Mouse (Mus musculus): ENCODE results near the gene March11. TPM values are rescaled to one million over a fixed set of nuclear protein-coding genes. Genes with fewer than 3 reads are reported as not detected.

Gene March11
- total RNA-seq, 2 experiments from 2014 or later, result not detected

DNA sequence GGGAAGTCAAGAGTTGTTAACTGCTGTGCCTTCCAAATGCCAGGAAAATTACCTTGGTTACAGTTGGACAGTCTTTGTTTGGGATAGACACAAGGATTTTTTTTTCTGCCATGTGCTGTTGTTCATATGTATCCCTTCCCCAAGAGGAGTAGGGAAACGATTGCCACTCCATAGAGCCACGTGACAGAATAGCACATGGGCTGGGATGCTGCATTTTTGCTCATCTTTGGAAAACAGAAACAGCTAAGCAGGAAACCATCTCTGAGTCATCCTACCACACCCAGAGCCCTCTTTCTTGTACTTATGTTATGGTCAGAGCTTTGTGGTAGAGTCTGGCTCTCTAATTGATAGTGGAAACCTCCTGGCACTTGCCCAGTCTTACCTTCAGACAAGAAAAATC lies 65.4 kb downstream of the March11 start:
- no peak for DNase-seq

DNA sequence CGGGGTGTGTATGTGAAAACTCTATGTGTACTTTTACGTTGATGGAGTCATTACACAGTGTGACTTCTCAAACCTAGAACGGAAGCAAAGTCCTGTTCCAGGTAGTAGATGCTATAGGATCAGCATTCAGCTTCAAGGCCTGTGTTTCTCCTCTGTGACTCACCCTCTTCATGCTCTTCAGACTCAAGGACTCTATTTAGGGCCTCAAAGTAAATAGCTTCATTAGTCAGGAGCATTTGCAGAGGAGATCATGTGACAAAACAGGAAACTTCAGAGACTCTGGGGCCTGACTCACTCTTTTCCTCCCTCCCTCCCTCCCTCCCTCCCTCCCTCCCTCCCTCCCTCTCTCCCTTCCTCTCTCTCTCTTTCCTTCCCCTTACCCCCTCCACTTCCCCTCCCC lies 66.1 kb downstream of the March11 start:
- DNase-seq, result no peak

DNA sequence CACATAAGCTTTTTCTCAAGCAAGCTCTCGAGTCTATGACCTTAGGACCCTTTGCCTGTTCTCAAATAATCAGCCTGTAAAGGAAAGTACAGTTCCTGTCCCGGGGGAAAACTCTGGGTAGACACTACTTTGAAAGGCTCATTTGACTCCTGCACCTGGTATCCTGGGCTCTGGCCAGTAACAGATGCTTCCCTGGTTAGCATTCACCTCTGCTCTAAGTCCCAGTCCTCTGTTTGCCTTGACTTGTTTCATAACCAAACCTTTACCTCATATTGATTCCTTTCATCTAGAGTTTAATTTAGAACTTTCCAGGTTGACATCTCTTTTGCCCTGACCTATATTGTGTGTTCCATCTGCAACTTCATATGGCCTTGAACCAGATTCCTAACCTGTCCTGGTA lies 68.5 kb downstream of the March11 start:
- no peak for DNase-seq

DNA sequence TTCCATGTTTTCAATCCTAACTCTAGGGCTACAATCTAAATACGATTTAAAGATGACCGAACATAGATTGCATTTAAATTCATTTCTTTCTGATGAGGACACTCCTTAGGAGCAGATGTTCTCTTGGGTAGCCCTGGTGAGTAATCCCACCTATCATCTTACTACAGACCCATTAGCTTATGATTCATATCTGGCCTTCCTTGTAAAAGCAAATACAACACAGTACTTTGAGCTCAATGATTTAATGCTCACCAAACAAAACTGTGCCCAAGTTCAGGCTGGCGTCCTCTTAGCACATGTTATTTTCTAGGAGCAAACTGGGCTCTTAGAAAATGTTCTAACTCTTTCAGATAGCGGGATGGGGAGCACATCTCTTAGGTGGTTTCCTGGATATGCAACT lies 70.0 kb downstream of the March11 start:
- DNase-seq, result no peak

DNA sequence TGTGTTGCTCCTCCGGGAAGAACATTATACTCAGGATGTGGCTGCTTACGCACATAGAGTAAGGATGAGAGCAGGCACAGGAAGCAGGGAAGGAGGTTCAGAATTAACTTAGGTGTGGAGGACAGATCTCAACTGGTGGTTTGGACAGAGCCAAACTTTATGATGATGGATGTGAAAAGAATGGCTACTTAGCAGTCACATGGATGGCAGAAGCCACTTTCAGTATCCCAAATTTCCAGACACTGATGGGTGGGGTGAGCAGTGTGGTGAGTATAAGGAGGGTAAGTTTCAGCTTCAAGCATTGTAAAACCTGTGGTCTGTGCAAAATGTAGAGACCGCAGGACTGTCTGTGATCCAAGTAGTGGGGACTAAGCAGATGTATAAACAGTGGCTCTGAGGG lies 71.0 kb downstream of the March11 start:
- DNase-seq, result no peak

DNA sequence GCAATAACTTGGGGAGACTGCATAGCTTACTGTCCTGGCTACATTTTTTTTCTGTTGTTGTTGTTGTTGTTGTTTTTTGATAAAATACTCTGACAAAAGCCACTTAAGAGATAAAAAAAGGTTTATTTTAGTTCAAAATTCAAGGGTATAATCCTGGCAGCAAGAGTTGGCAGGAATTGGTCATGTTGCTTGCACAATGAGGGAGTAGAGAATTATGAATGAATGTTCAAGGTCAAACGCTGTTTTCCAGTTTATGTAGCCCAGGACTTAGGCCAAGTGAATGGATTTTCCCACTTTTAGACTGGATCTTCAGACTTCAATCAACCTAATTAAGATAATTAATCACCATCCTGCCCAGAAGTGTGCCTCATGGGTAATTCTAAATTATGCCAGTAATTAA lies 72.0 kb downstream of the March11 start:
- no peak for DNase-seq

DNA sequence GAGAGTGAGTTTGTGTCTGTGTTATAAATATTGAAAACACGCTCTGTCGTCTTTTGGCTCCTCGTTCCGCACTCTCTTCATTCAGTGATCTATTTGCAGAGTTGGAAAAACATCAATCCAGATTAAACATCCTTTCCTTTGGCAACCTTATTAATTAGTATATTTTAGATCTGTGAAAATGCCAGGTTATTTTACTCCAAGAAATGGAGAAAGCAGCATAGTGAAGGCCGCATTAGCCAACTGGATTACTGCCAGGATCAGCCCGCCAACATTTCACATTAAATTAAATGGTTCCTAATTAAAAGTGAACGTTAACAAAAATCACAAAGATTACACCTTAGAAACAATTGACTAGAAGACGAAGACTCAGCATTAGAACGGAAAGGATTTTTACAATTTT lies 81.2 kb downstream of the March11 start:
- DNase-seq, result no peak

DNA sequence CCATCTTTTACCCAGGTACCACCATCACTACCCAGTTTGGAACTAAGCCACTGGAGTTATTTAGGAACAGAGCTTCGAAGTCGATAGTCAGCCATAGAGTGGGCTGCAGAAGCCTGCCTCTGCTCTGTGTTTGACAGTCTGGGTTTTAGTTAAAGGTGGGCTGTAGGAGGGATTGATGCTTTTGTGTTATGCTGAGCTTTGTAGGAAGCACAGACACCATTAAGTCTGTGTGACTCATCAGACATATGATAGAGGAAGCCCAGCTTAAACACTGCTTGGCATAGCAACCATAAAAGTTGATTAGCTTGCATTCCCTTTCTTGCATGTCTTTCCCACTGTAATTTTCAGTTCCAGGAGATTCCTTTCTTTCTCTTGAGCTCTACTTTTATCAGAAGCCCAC lies 87.7 kb downstream of the March11 start:
- DNase-seq, result no peak

DNA sequence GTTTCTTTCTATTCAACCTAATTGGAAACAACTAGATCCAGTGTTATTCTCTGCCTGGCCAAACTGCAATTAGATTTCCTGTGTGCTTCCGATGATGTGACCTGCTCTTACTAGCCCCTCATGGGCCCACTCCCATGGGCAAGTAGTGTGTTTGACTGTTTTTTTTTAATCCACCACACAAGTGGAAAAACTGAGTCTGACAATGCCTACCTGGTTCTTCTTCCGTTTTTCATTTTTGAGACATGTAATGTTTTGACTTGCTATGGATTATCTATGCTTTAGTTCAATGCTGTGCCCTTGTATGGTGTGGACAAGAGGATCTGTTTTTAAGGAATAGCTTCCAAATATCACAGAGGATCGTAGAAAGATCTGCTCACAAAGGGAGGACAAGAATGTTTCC lies 116.4 kb downstream of the March11 start:
- no peak for DNase-seq

DNA sequence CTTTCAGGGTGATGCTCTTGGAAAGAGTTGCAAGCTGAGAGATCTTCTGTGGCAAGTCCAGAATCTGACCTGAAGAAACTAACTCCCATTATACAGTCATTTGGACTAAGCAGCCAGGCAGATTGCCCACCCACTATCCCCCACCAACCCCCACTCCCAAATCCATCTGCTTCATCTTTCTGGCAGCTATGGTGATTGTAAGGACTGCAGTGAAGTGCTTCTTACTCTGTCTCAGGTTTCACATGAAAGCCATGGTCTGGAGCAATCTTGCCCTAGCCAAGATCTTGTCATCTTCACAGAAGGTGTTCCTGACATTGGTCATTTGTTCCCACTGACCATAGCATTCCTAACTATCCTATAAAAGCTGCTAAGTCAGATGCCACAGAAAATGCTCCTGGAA lies 117.4 kb downstream of the March11 start:
- DNase-seq, result no peak

DNA sequence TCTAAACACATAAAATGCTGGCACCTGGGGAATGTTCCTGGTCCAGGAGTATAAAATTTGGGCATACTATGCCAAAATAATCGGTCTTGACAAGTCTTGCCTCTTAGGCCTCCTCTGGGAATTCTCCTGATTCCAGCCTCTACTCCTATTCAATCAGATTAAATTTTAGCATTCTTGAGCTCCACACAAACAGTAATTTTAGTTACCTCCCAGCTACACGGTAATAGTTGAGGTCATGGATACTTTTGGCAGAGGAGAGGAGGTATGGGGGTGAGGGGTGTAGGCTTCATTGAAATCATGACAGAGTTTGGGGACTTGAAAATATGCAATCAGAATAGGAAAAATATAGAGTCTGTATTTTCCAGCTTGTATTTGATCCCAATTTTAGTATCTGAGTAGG lies 121.7 kb downstream of the March11 start:
- no peak for DNase-seq

DNA sequence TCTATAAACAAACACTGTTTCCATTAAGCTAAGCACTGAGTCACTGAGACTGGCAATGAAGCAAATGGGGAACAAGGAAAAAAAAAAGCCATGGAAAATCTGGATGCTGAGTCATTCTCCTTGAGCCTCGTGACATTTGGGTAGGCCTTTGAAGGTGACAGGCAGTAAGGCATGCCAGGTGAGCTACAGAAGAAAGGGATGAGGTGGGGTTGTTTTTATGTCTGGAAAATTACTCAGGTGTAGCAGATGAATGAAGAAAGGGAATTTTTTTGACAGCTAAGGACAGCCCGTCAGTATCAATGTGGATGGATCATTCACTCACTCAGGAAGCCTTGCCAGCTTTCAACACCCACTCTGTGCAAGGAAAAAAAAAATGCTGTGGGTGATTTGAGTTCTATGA lies 123.8 kb downstream of the March11 start:
- DNase-seq, result no peak

DNA sequence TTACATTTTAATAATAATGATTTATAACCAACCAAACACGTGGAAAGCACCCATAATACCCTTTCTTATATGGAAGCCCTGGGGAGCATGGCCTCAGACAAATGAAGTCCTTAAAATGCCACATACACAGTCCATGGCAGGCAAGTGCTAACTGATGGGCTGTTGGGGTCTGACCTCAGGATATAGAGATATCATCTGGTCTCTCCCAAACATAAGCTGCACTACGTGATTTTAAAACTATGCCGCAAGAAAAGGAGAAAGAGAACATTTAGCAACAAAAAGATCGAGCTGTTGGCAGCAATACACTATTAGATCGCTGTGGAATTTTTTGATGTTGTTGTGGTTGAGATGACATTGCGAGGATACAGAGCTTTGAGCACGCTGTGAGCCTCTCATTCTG lies 126.9 kb downstream of the March11 start:
- no peak for DNase-seq

DNA sequence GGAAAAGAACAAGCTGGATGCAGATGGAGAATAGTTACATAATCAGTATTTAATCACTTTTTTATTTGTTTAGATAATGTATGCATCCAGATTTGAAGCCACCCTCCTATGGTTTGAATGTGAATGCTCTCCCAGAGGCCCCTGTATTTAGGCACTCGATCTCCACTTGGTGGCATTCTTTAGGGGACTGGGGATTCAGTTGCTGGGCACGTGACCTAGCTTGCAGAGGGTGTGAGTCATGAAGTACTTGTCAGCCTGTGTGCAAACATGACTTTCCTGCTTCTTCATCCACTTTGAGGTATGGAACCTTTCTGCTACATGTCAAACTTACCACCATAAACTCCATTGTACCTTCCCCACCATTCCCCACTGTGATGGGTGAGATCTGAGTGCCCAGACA lies 128.3 kb downstream of the March11 start:
- DNase-seq, result no peak

Data from heart, adult 18-20 months (tissue).